Mouse (Mus musculus): Measurements from ENCODE around the gene Cxcl9. TPM values are rescaled to one million over a fixed set of nuclear protein-coding genes. Genes with fewer than 3 reads are reported as not detected.
A peak's percentile ranks its signal among the peaks of the same experiment; 100 is the strongest.

Gene Cxcl9
- polyA plus RNA-seq, 1 experiment: 3.0 TPM

DNA sequence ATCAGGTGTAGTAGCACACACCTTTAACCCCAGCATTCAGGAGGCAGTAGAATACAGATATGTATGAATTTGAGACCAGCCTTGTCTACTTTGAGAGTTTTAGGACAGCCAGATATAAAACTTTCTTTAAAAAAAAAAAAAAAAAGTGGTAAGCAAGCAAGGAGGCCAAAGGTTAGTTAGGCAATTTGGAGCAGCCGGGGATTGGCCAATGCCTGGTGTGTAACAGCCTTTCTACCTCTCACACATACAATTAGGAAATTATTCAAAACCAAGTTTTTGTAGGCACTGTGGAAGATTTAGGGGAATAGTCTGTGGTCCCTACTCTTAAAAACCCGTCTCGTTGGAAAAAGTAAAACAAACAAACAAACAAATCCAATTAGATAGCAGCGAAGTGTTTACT is 5.3 kb downstream of the Cxcl9 start:
- WGBS: 67% methylated on average over 4 of the region's 4 CpGs
- no peak for TF ChIP-seq POLR2A (IDR thresholded peaks at IDR 0.05; ENCODE audit: borderline replicate concordance, extremely low read depth, low read depth, low read length)
- H3K4me3 ChIP-seq (replicated peaks; ENCODE audit: extremely low read depth, low read depth, low read length): no peak overlapping the region
- no peaks in the 10 kb centered on the region; the same call in none of the 2 replicates for H3K4me1 ChIP-seq (ENCODE audit: control insufficient read depth, insufficient read depth, low read length)
- no peak for DNase-seq

DNA sequence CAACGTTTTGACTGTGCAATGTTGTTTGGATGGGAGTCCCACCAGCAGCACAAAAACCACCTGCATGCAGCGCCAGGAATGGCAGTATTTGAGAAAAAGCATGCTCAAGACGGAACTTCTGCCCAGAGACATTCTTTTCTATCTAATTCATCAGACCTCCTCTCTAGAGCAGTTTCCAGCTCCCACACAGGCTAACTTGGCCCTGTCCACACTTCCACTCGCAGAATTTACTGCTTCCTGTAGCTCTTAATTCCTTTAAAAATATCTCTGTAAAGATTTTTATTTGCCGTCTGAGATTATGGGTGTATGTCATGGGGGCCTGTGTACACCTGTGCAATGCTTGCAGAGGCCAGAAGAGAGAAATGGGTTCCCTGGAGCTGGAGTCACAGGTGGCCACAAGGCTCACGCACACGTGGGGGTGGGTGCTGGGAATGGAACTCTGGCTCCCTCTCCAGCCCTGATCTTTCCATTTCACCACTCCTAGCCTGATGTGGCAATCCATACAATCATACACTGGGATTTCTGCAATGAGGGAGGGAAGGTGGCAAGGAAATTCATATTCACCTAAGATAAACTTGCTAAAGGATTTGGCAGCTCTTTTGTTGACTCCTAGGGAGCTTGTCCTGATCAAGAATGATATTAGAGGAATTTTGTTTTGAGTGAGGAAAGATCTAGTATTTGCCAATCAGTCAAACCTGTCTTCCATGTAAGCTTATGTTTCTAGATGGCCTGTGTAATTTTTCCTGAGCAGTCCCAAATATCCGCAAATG is 6.1 kb downstream of the Cxcl9 start:
- DNase-seq: no peak
- Histone ChIP-seq H3K4me3 (replicated peaks; ENCODE audit: extremely low read depth, low read depth, low read length) (no peak overlapping the region), H3K4me1 (ENCODE audit: control insufficient read depth, insufficient read depth, low read length) (no peaks in the 10 kb centered on the region; the same call in none of the 2 replicates)
- 48% methylated on average over 8 of the region's 8 CpGs for WGBS
- TF ChIP-seq POLR2A (IDR thresholded peaks at IDR 0.05; ENCODE audit: borderline replicate concordance, extremely low read depth, low read depth, low read length): no peak

DNA sequence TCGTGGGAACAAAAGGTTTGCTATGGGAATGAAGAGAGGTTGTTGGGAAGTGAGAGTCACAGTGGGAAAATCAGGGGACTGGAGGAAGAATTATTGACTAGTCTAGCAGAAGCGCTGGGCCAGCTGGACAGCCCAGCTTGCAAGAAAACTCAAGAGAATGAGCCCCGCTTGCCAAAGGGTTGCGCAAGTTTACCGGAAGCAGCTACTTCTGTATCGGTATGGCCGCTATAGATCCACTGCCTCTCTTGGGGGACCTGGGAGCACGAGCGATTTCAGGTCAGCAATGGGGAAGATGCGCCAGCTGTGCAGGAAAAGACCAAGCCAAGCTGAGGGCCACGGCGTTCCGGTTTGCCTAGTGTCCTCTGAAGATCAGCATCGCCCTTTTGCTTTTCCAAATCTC is 9.3 kb downstream of the Cxcl9 start:
- no peak for DNase-seq
- H3K4me3 ChIP-seq (replicated peaks; ENCODE audit: extremely low read depth, low read depth, low read length): no peak overlapping the region
- WGBS: 82% methylated on average over 14 of the region's 14 CpGs
- H3K4me1 ChIP-seq (ENCODE audit: control insufficient read depth, insufficient read depth, low read length): no peaks in the 10 kb centered on the region; the same call in none of the 2 replicates
- TF ChIP-seq CTCF (IDR thresholded peaks at IDR 0.05; ENCODE audit: insufficient read depth, low read length) (no peak), POLR2A (IDR thresholded peaks at IDR 0.05; ENCODE audit: borderline replicate concordance, extremely low read depth, low read depth, low read length) (no peak)

DNA sequence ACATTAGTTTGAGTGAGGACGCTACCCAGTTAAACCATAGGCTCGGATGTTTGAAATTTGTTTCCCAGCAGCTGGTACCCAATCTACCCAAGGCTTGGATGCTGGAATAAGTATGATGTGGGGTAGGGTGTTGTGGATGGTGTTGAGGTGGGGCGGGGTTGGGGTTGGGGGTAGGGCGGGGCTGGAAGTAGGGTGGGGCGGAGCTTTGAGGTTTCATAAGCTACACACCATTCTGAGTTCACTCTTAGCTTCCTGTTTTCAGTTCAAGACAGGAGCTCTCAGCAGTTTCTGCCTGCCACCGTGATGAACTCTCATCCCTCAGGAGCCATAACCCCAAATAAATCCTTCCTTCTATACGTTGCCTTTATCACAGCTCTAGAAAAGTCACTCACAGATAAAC is 9.8 kb downstream of the Cxcl9 start:
- 74% methylated on average over 7 of the region's 7 CpGs for WGBS
- Histone ChIP-seq H3K4me1 (ENCODE audit: control insufficient read depth, insufficient read depth, low read length) (no peaks in the 10 kb centered on the region; the same call in none of the 2 replicates), H3K4me3 (replicated peaks; ENCODE audit: extremely low read depth, low read depth, low read length) (no peak overlapping the region)
- no peak for DNase-seq
- no peak for TF ChIP-seq POLR2A (IDR thresholded peaks at IDR 0.05; ENCODE audit: borderline replicate concordance, extremely low read depth, low read depth, low read length)
- no peak for TF ChIP-seq CTCF (IDR thresholded peaks at IDR 0.05; ENCODE audit: insufficient read depth, low read length)

DNA sequence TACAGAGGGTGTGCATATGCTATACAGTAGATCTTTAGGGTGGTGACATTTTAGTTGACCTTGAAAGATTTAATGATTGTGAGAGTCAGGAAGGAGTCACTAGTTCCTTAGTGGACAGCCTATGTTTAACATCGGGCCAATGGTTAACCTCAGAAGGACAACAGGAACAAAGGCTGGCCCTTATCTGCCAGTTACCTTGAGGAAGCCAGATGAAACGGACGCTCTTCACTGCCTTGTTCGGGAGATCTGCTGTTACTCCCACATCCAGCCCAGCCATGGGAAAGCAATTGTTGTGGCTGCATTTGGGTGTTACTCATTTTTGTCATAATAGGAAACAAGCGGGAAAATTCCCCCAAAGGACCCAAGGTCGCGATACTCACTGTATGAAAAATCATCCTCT is 14.1 kb downstream of the Cxcl9 start:
- no peak for DNase-seq
- WGBS: 45% methylated on average over 7 of the region's 7 CpGs
- Histone ChIP-seq H3K4me1 (ENCODE audit: control insufficient read depth, insufficient read depth, low read length) (peaks cover 4% of the 10 kb centered on the region), H3K4me3 (replicated peaks; ENCODE audit: extremely low read depth, low read depth, low read length) (no peak overlapping the region)
- TF ChIP-seq CTCF (IDR thresholded peaks at IDR 0.05; ENCODE audit: insufficient read depth, low read length): no peak
- no peak for TF ChIP-seq POLR2A (IDR thresholded peaks at IDR 0.05; ENCODE audit: borderline replicate concordance, extremely low read depth, low read depth, low read length)

DNA sequence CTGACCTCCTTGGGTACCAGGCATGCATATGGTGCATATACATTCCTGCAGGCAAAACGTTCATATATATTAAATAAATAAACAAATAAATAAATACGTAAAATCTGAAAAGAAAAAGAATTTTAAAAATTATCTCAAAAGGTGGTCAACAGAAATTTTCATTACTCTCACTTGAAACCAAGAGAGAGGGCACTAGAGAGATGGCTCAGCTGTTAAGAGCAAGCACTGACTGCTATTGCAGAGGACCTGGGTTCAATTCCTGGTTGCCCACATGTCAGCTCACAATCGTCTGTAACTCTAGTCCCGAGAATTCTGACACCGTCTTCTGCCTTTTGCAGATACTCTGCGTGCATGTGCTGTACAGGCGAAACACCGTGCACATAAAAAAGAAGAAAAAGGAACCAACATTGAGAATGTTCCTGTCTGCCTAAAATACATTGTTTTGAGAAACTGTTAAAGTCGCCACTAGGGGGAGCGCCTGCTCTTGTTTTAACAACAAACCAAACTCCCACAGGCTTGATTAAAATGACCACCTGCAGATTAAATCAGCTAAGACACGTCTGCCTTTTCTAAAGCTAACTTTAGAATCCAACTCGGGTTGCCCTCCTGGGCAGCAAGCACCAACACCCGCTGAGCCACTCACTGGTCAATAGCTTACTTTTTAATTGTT is 15.7 kb downstream of the Cxcl9 start:
- TF ChIP-seq CTCF (IDR thresholded peaks at IDR 0.05; ENCODE audit: insufficient read depth, low read length) (0 out of 2 replicates have a peak, but pooled peaks have one; percentile 4), POLR2A (IDR thresholded peaks at IDR 0.05; ENCODE audit: borderline replicate concordance, extremely low read depth, low read depth, low read length) (no peak)
- DNase-seq: peak; percentile 78
- Histone ChIP-seq H3K4me1 (ENCODE audit: control insufficient read depth, insufficient read depth, low read length) (peaks cover 4% of the 10 kb centered on the region), H3K4me3 (replicated peaks; ENCODE audit: extremely low read depth, low read depth, low read length) (no peak overlapping the region)
- 10% methylated on average over 13 of the region's 13 CpGs for WGBS

DNA sequence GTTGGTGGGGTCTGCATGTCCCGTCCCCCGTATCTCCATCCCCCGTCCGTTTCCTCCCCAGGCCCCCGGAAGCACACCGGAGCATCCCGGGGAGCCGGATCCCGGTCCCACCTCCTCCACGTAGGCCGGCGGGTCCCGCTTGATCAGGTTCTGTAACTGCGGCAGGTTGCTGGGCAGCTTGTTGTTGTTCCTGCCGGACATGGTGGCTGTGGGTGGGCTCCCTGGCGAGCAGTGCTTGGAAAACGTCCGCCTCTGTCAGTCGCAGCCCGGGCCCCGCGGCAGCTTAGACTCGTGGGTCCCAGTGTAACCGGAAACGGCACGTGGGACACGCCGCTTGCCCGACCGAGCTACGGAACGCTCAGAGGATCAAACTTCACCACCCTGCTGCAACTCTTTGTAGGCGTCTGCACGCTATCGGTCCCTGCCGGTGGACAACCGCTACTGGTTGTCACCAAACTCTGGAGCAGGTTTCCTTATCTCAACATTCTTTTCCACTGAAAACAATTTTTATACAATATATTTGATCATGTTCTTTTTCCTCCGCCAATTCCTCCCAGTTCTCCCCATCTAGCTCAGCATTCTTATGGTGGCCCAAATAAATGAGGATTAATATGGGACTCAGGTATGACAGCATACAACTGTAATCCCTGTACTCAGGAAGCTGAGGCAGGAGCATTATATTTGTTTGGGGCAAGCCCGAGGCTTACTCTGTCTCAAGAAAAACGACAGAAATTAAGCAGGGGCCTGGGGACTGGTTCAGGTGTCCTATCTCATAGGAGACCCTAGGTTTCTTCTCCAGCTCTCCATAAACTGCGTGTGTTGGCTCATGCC is 18.0 kb downstream of the Cxcl9 start, which contains the start of gene Sdad1:
Sdad1 (minus strand) TSS at position 799 of the 831 bp plus-strand sequence.
- TF ChIP-seq POLR2A (IDR thresholded peaks at IDR 0.05; ENCODE audit: borderline replicate concordance, extremely low read depth, low read depth, low read length) (0 out of 2 replicates have a peak, but pooled peaks have one; percentile 40), CTCF (IDR thresholded peaks at IDR 0.05; ENCODE audit: insufficient read depth, low read length) (peak; percentile 62)
- peak; percentile 87 for DNase-seq
- Histone ChIP-seq H3K4me3 (replicated peaks; ENCODE audit: extremely low read depth, low read depth, low read length) (peak within 1 kb of the TSS; percentile 94), H3K4me1 (ENCODE audit: control insufficient read depth, insufficient read depth, low read length) (peaks cover 4% of the 10 kb centered on the region)
- 2% methylated on average over 41 of the region's 41 CpGs for WGBS

DNA sequence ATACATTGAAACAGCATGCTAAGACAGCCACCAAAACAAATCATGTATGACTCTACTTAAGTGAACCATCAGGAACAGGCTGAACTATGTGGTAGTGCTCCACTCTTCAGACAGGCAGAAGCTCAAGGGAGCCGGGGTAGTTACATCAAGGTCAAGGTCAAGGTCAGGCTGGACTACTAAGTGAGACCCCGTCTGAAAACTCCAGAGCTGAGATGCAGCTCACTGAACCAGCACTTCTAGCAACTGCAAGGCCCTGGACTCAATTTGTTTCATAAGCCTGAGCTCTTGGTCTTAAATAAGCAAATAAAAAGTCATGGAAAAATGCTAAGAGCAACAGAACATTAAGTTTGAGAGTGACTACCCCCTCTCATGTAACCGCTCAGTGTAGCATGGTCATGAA is 23.6 kb downstream of the Cxcl9 start:
- Histone ChIP-seq H3K4me3 (replicated peaks; ENCODE audit: extremely low read depth, low read depth, low read length) (no peak overlapping the region), H3K4me1 (ENCODE audit: control insufficient read depth, insufficient read depth, low read length) (peaks cover 4% of the 10 kb centered on the region)
- WGBS: 84% methylated on average over 3 of the region's 3 CpGs
- TF ChIP-seq CTCF (IDR thresholded peaks at IDR 0.05; ENCODE audit: insufficient read depth, low read length) (no peak), POLR2A (IDR thresholded peaks at IDR 0.05; ENCODE audit: borderline replicate concordance, extremely low read depth, low read depth, low read length) (no peak)
- DNase-seq: no peak

DNA sequence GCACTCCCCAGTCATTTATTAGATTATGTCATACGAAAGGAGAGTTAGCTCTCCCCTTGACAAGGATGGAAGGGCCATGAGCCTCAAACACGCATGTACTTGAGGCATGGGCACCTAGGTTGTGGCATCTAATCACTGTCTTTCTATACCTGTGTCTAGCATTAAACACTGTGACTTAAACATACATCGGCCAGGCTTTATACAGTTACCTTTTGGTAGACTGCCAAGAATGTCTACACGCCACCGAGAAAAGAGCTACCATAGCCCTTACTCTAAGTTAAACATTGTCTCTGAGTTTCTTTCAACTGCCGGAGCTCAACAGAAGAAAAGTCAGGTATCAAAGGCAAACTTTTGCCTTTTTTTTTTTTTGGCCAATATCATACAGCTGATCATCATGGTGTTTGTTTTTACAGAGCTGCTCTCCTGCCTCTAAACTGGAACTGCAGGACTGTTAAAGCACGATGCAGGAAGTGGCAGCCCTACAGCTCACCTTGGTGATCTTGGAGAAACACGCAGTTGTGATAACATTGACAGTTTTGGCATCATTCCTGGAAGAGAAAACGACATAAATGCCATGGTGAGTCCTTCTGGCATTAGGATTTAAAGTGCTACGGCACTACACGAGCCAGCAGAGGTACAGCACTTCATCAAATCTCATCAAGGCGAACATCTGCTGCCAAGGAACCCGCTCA is 25.6 kb downstream of the Cxcl9 start:
- TF ChIP-seq POLR2A (IDR thresholded peaks at IDR 0.05; ENCODE audit: borderline replicate concordance, extremely low read depth, low read depth, low read length) (no peak), CTCF (IDR thresholded peaks at IDR 0.05; ENCODE audit: insufficient read depth, low read length) (no peak)
- no peak for DNase-seq
- Histone ChIP-seq H3K4me3 (replicated peaks; ENCODE audit: extremely low read depth, low read depth, low read length) (no peak overlapping the region), H3K4me1 (ENCODE audit: control insufficient read depth, insufficient read depth, low read length) (no peaks in the 10 kb centered on the region)
- WGBS: 70% methylated on average over 13 of the region's 13 CpGs
